Mouse (Mus musculus) liver, embryonic 16.5 days (tissue): ENCODE data around the gene Slc8a1. TPM values are rescaled to one million over a fixed set of nuclear protein-coding genes. Genes with fewer than 3 reads are reported as not detected.

Experiments used
- ATAC-seq: fragments of 200-750 bp; cut with Nextera tagmentation; 2 replicates; pipeline ENCODE4 v1.8.0; 2017; ENCODE audit warnings: low read depth, mild to moderate bottlenecking, moderate number of reproducible peaks, moderate library complexity
- H3K27ac ChIP-seq: fragments of 300-500 bp; sonication (generic); 2 replicates; pipeline ENCODE4 v1.5.1; 2014; ENCODE audit warnings: mild to moderate bottlenecking, low read length
- H3K27me3 ChIP-seq: fragments of 300-500 bp; sonication (generic); 2 replicates; pipeline ENCODE4 v1.6.1; 2014; ENCODE audit warnings: low read depth, low read length, mixed read lengths; ENCODE audit not compliant: control insufficient read depth, insufficient read depth
- H3K36me3 ChIP-seq: fragments of 300-500 bp; sonication (generic); 2 replicates; pipeline ENCODE4 v1.6.1; 2014; ENCODE audit warnings: mild to moderate bottlenecking; ENCODE audit not compliant: control insufficient read depth, insufficient read depth
- H3K4me1 ChIP-seq: fragments of 300-500 bp; sonication (generic); 2 replicates; pipeline ENCODE4 v1.6.1; 2014; ENCODE audit warnings: low read depth, low read length, mixed read lengths; ENCODE audit not compliant: control insufficient read depth
- H3K4me2 ChIP-seq: fragments of 300-500 bp; sonication (generic); 2 replicates; pipeline ENCODE4 v1.6.1; 2014; ENCODE audit warnings: low read depth, low read length, mixed read lengths
- H3K4me3 ChIP-seq: fragments of 300-500 bp; sonication (generic); 2 replicates; pipeline ENCODE4 v1.5.1; 2014; ENCODE audit warnings: low read depth, mild to moderate bottlenecking, low read length
- H3K9ac ChIP-seq: fragments of 300-500 bp; sonication (generic); 2 replicates; pipeline ENCODE4 v1.6.1; 2014; ENCODE audit warnings: low read depth, low read length
- H3K9me3 ChIP-seq: fragments of 300-500 bp; sonication (generic); replicated peaks from 2 replicates; pipeline ENCODE4 v1.6.1; 2016; ENCODE audit warnings: low read length; ENCODE audit not compliant: control insufficient read depth
- WGBS: fragments of 180-500 bp; shearing (Covaris S2); extraction: QIAGEN DNeasy Blood & Tissue Kit; methylation state at CpG from one replicate; pipeline ENCODE4 v1.1.7; 2014; ENCODE audit not compliant: insufficient replicate concordance; 5-methylcytosine and 5-hydroxymethylcytosine counted together
- polyA plus RNA-seq: library from polyadenylated mRNA; unstranded; fragments of >200 nt; fragmentation: Nextera tagmentation; extraction: Ambion mirVana; gene quantifications from 2 replicates; pipeline ENCODE4 v1.2.1, GENCODE M21; 2015

Slc8a1 gene
- polyA plus RNA-seq, 1 experiment from 2014 or later, result 0.70 TPM

GRCm38 (mm10) chr17:81666551-81666950, 71.6 kb downstream of the Slc8a1 start:
- 37% methylated on average over 2 of the region's 2 CpGs for WGBS
- no peak overlapping the region for H3K9ac ChIP-seq
- no peaks in the 10 kb centered on the region for H3K36me3 ChIP-seq
- H3K4me1 ChIP-seq, result no peaks in the 10 kb centered on the region
- H3K27ac ChIP-seq, result no peak overlapping the region
- ATAC-seq, result no peak
- H3K9me3 ChIP-seq, result no peaks in the 10 kb centered on the region
- H3K4me3 ChIP-seq, result no peak overlapping the region
- peaks cover 25% of the 10 kb centered on the region for H3K27me3 ChIP-seq
- no peak overlapping the region for H3K4me2 ChIP-seq

DNA sequence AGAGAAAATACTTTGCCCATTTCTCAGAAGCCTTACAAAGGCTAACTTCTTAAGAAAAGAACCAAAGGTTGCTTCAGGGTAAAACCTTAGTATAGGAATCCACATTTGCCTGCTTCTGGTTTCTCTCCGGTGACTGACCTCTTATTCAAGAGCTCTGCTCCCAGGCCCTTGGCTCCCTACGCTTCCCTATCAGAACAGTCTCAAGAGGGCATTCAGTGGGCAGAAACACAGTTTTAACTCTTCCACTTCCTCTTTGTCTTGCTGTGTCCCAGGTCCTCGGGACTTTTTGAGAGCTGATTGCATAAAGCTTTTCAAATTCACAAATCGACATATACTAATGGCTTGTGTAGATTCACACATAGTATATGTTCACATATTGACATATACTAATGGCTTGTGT, 73.3 kb downstream of the Slc8a1 start:
- ATAC-seq, result no peak
- Histone ChIP-seq H3K36me3 (no peaks in the 10 kb centered on the region), H3K27ac (no peak overlapping the region), H3K27me3 (peaks cover 9% of the 10 kb centered on the region), H3K9ac (no peak overlapping the region), H3K9me3 (no peaks in the 10 kb centered on the region), H3K4me3 (no peak overlapping the region), H3K4me2 (no peak overlapping the region), H3K4me1 (no peaks in the 10 kb centered on the region)
- WGBS, result 57% methylated on average over 4 of the region's 4 CpGs

GRCm38 (mm10) chr17:81657828-81658227, 80.3 kb downstream of the Slc8a1 start:
- no peak overlapping the region for H3K4me2 ChIP-seq
- 69% methylated on average over 1 of the region's 1 CpGs for WGBS
- H3K4me3 ChIP-seq, result no peak overlapping the region
- no peaks in the 10 kb centered on the region for H3K9me3 ChIP-seq
- H3K27me3 ChIP-seq, result no peaks in the 10 kb centered on the region
- no peaks in the 10 kb centered on the region for H3K36me3 ChIP-seq
- H3K9ac ChIP-seq, result no peak overlapping the region
- ATAC-seq, result no peak
- H3K4me1 ChIP-seq, result no peaks in the 10 kb centered on the region
- no peak overlapping the region for H3K27ac ChIP-seq

DNA sequence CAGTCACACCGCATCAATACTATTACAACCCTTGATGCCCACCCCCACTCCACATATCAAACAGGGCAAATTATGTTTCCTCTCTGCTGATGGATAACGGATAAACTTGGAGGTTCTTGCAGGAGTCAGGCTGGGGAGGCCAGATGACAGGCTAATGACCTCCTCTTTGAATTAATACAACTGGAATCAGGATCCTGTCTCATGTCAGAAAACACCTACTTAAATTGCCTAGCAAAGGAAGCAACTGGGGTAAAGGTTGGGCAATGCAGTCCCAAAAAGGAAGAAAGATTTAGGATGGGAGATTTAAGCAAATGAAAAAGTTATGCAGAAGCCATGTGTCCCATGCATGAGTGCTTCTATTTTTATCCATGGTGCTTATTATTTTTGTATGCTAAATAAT, 83.6 kb downstream of the Slc8a1 start:
- no peaks in the 10 kb centered on the region for H3K9me3 ChIP-seq
- WGBS, result 68% methylated on average over 2 of the region's 2 CpGs

GRCm38 (mm10) chr17:81652958-81653357, 85.2 kb downstream of the Slc8a1 start:
- H3K36me3 ChIP-seq, result no peaks in the 10 kb centered on the region
- no peak overlapping the region for H3K27ac ChIP-seq
- no peak for ATAC-seq
- 38% methylated on average over 1 of the region's 1 CpGs for WGBS
- no peaks in the 10 kb centered on the region for H3K27me3 ChIP-seq
- H3K4me3 ChIP-seq, result no peak overlapping the region
- no peaks in the 10 kb centered on the region for H3K9me3 ChIP-seq
- no peak overlapping the region for H3K4me2 ChIP-seq
- H3K4me1 ChIP-seq, result no peaks in the 10 kb centered on the region
- no peak overlapping the region for H3K9ac ChIP-seq

More for the DNA sequence above, 83.6 kb downstream of the Slc8a1 start:
- ATAC-seq, result no peak
- no peaks in the 10 kb centered on the region for H3K27me3 ChIP-seq
- no peak overlapping the region for H3K9ac ChIP-seq
- H3K4me2 ChIP-seq, result no peak overlapping the region
- H3K4me3 ChIP-seq, result no peak overlapping the region
- no peaks in the 10 kb centered on the region for H3K36me3 ChIP-seq
- no peak overlapping the region for H3K27ac ChIP-seq
- H3K4me1 ChIP-seq, result no peaks in the 10 kb centered on the region

- Histone ChIP-seq H3K27ac (no peak overlapping the region), H3K4me2 (no peak overlapping the region), H3K9me3 (no peaks in the 10 kb centered on the region), H3K27me3 (no peaks in the 10 kb centered on the region), H3K9ac (no peak overlapping the region), H3K4me1 (no peaks in the 10 kb centered on the region), H3K4me3 (no peak overlapping the region), H3K36me3 (no peaks in the 10 kb centered on the region)
- WGBS, result 46% methylated on average over 2 of the region's 2 CpGs
- no peak for ATAC-seq
These were observed 101.4 kb downstream of the Slc8a1 start for GRCm38 (mm10) chr17:81636822-81637221.

- WGBS, result 33% methylated on average over 2 of the region's 2 CpGs
- H3K9ac ChIP-seq, result no peak overlapping the region
- H3K4me1 ChIP-seq, result no peaks in the 10 kb centered on the region
- no peaks in the 10 kb centered on the region for H3K36me3 ChIP-seq
- no peak overlapping the region for H3K4me3 ChIP-seq
- no peaks in the 10 kb centered on the region for H3K9me3 ChIP-seq
- no peaks in the 10 kb centered on the region for H3K27me3 ChIP-seq
- H3K4me2 ChIP-seq, result no peak overlapping the region
- no peak overlapping the region for H3K27ac ChIP-seq
- ATAC-seq, result no peak
These were observed 107.7 kb downstream of the Slc8a1 start for GRCm38 (mm10) chr17:81630471-81630870.

DNA sequence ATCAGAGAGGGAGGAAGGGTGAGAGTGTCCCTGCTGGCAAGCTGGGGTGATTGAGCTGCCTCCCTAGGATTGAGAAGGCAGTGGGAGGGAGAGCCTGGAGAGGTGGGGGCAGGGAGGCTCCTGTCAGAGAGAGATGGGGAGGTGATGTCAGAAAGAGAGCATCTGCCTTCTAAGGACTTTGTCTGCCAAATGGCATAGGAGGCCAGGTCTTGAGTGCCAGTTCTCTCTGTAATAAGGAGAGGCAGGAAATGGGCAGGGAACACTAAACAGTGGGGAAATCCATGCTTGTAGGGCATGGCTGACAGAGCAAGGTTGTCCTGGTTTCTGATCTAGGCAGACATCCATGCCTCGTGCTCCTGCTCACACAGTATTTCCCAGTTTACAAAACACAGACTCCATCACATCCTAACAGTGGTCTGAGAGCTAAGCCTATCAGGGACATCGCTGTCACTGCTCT, 117.0 kb downstream of the Slc8a1 start:
- H3K4me2 ChIP-seq, result no peak overlapping the region
- no peak overlapping the region for H3K27ac ChIP-seq
- no peak overlapping the region for H3K9ac ChIP-seq
- H3K4me1 ChIP-seq, result no peaks in the 10 kb centered on the region
- H3K9me3 ChIP-seq, result no peaks in the 10 kb centered on the region
- H3K4me3 ChIP-seq, result no peak overlapping the region
- WGBS, result 50% methylated on average over 2 of the region's 2 CpGs
- no peaks in the 10 kb centered on the region for H3K27me3 ChIP-seq
- no peaks in the 10 kb centered on the region for H3K36me3 ChIP-seq
- ATAC-seq, result no peak

DNA sequence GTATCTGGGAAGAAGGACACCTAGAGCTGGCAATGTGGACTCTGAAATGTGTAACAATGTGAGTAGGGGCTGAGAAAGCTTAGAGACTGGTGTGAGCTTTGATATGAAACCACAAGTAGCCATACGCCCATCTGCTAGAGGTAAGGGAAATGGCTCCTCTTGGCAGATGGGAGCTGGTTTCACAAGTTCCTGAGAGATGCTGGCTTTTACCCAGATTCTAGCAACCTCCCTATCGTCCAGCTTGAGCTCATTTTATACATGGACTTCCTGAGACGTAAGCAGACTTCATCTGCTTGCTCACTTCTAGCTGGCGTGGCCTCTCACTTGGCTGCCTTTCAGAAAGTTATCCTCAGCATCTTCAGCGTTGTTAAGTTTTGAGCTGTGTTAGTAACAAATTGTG, 119.7 kb downstream of the Slc8a1 start:
- no peak for ATAC-seq

More for the DNA sequence above, 119.7 kb downstream of the Slc8a1 start:
- Histone ChIP-seq H3K9me3 (no peaks in the 10 kb centered on the region), H3K4me2 (no peak overlapping the region), H3K27me3 (no peaks in the 10 kb centered on the region), H3K4me1 (no peaks in the 10 kb centered on the region), H3K27ac (no peak overlapping the region), H3K9ac (no peak overlapping the region), H3K36me3 (no peaks in the 10 kb centered on the region), H3K4me3 (no peak overlapping the region)
- 47% methylated on average over 5 of the region's 5 CpGs for WGBS
